Mouse (Mus musculus) midbrain, embryonic 15.5 days (tissue): ENCODE data around the gene Crcp. TPM values are rescaled to one million over a fixed set of nuclear protein-coding genes. Genes with fewer than 3 reads are reported as not detected.

Experiments used
- ATAC-seq: fragments of 200-750 bp; cut with Nextera tagmentation; replicated peaks from 2 replicates; pipeline ENCODE4 v1.8.0; 2017; ENCODE audit warnings: moderate TSS enrichment
- H3K27ac ChIP-seq: fragments of 300-500 bp; sonication (generic); 2 replicates; pipeline ENCODE4 v1.5.1; 2015; ENCODE audit warnings: mild to moderate bottlenecking, inconsistent platforms
- H3K27me3 ChIP-seq: fragments of 300-500 bp; sonication (generic); replicated peaks from 2 replicates; pipeline ENCODE4 v1.6.1; 2015; ENCODE audit warnings: inconsistent platforms
- H3K36me3 ChIP-seq: fragments of 300-500 bp; sonication (generic); replicated peaks from 2 replicates; pipeline ENCODE4 v1.6.1; 2015; ENCODE audit warnings: inconsistent platforms
- H3K4me1 ChIP-seq: fragments of 300-500 bp; sonication (generic); 2 replicates; pipeline ENCODE4 v1.6.1; 2015; ENCODE audit warnings: inconsistent platforms
- H3K4me2 ChIP-seq: fragments of 300-500 bp; sonication (generic); 2 replicates; pipeline ENCODE4 v1.6.1; 2015; ENCODE audit warnings: inconsistent platforms, mild to moderate bottlenecking, moderate library complexity
- H3K4me3 ChIP-seq: fragments of 300-500 bp; sonication (generic); 2 replicates; pipeline ENCODE4 v1.5.1; 2015; ENCODE audit warnings: mild to moderate bottlenecking, inconsistent platforms
- H3K9ac ChIP-seq: fragments of 300-500 bp; sonication (generic); 2 replicates; pipeline ENCODE4 v1.6.1; 2015; ENCODE audit warnings: mild to moderate bottlenecking, inconsistent platforms
- H3K9me3 ChIP-seq: fragments of 300-500 bp; sonication (generic); 2 replicates; pipeline ENCODE4 v1.6.1; 2016; ENCODE audit warnings: inconsistent platforms
- WGBS: fragments of 180-500 bp; shearing (Covaris S2); methylation state at CpG from one replicate; pipeline ENCODE4 v1.1.7; 2015; ENCODE audit warnings: mixed read lengths; 5-methylcytosine and 5-hydroxymethylcytosine counted together
- polyA plus RNA-seq: library from polyadenylated mRNA; unstranded; fragments of >200 nt; fragmentation: Nextera tagmentation; extraction: Ambion mirVana; gene quantifications from 2 replicates; pipeline ENCODE4 v1.2.1, GENCODE M21; 2015

Crcp gene
- polyA plus RNA-seq, result 88.6 and 91.3 TPM in 2 replicates

DNA sequence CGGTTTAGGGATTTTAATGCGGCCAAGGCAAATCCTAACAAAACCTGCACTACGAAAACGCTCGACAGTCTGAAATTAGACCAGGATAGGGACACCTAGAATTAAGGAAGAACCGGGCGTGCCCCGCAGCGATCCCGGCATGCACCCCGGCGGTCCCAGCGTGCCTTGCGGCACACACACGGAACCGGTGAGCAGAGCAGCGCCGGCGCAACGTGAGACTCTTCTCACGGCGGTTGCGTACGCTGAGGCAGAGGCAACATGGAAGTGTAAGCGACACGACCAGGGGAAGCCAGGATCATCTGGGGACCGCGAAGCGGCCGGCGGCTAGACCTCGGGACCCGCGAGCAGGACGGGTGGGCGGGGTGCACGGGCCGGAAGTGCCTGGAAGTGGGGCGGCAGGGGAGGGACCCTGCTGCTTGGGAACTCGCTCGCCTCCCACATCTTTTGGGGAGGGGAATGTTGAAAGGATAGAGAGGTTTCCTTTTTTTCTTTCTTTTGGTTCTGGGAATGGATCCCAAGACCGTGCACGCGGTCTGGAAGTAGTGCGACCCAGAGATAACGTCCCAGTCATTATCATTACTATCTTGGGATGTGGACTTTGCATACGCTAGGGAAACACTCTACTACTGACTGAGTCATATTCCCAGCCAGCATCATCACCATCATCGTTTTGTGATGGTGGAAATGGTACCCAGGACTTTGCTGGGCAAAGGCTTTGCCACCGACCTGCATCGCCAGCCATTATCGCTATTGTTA, at the start of gene Crcp, which contains the start of gene Asl:
Crcp (plus strand) TSS at position 149 of the 756 bp plus-strand sequence.
Asl (minus strand) TSS at position 106 of the 756 bp plus-strand sequence.
- peak within 1 kb of the TSS; percentile 90 for H3K9ac ChIP-seq
- peaks cover 10% of the 10 kb centered on the region for H3K4me1 ChIP-seq
- peak within 1 kb of the TSS; percentile 73 for H3K4me2 ChIP-seq
- no peaks in the 10 kb centered on the region for H3K9me3 ChIP-seq
- H3K27me3 ChIP-seq, result no peaks in the 10 kb centered on the region
- peak within 1 kb of the TSS; percentile 96 for H3K27ac ChIP-seq
- WGBS, result 2% methylated on average over 51 of the region's 51 CpGs
- H3K4me3 ChIP-seq, result peak within 1 kb of the TSS; percentile 90
- ATAC-seq, result peak; percentile 85
- no peaks in the 10 kb centered on the region for H3K36me3 ChIP-seq

DNA sequence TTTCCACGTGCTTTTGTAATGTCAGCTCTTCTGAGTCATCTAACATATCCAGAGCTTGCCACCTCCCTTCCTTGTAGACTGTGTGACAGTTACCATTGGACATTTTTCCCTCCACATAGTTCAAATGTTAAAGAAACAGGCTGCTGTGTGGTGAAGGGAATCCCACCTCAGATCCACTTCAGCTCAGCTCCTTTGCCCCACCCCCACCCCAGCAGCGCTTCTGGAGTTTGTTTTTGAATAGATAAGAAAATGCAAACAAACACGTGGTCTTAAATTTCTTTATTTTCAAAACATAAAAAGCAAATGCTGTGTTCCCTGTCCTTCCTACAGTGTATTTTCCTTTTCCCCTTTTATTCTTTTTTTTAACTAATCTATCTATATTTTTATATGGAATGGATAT, 48.9 kb upstream of the Crcp start:
- Histone ChIP-seq H3K9me3 (no peaks in the 10 kb centered on the region), H3K27ac (no peak overlapping the region), H3K4me3 (no peak overlapping the region), H3K4me2 (no peak overlapping the region), H3K36me3 (no peaks in the 10 kb centered on the region; the same call in 1 of the 2 replicates), H3K9ac (no peak overlapping the region), H3K4me1 (no peaks in the 10 kb centered on the region), H3K27me3 (no peaks in the 10 kb centered on the region)
- no peak for ATAC-seq
- 84% methylated on average over 3 of the region's 3 CpGs for WGBS

DNA sequence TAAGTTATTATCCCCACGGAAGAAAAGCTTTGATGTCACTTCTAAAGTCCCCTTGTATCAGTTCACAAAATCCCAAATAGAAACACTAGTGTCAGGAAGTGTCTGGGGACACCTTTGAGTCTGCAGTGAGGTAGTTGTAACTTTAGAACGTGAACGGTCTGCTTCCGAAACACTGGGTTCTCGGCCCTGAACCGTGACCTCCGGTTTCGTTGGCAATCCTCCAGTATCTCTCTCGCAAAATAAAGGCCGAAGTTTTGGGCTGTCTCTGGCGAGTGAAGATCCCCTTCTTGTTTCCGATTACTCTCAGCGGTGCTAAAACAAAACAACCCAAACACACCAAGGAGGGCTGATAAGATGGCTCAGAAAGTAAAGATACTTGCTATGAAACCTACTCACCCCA, 39.7 kb upstream of the Crcp start:
- 88% methylated on average over 13 of the region's 13 CpGs for WGBS
- Histone ChIP-seq H3K9ac (no peak overlapping the region), H3K4me3 (no peak overlapping the region)

DNA sequence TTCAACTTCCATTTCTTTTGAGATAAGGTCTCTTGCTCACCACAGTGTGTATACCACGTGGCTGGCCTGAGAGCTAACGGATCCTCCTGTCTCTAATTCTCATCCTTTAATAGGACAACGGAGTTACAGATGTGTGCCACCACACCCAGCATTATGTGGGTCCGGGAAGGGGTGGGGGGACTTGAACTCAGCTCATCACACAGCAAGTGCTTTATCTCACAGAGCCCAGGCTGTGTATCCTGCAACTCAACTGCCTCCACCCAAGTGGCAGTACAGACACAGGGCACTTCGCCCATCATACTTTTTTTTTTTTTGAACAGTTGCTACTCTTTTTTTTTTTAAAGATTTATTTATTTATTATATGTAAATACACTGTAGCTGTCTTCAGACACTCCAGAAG, 37.2 kb upstream of the Crcp start:
- Histone ChIP-seq H3K9ac (no peak overlapping the region), H3K27me3 (no peaks in the 10 kb centered on the region), H3K4me1 (no peaks in the 10 kb centered on the region), H3K4me3 (no peak overlapping the region), H3K4me2 (no peak overlapping the region), H3K9me3 (no peaks in the 10 kb centered on the region), H3K27ac (no peak overlapping the region), H3K36me3 (no peaks in the 10 kb centered on the region)
- no peak for ATAC-seq
- WGBS, result 95% methylated on average over 5 of the region's 5 CpGs

More for the DNA sequence above, 39.7 kb upstream of the Crcp start:
- Histone ChIP-seq H3K9me3 (no peaks in the 10 kb centered on the region), H3K4me1 (no peaks in the 10 kb centered on the region), H3K27me3 (no peaks in the 10 kb centered on the region), H3K4me2 (no peak overlapping the region), H3K36me3 (no peaks in the 10 kb centered on the region), H3K27ac (no peak overlapping the region)
- no peak for ATAC-seq

DNA sequence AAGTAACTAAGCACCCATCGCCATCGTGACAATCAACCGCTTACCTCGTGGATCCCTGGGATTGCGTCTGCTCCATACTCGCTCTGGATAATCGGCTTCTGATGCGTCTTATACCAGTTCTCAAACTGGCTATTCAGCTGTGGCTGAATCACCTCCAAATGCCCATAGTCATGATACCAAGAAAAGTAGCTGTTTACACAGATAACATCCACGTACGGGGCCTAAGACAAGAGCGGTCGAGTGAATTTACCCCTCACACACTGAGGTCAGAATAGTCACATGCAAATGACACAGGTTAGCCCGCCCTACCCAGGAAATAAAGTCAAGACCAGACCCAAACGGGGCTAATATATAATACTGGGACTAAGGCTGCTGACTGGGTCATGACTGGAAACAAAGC, 35.7 kb upstream of the Crcp start:
- Histone ChIP-seq H3K4me2 (no peak overlapping the region), H3K9ac (no peak overlapping the region), H3K27ac (no peak overlapping the region), H3K4me3 (no peak overlapping the region), H3K9me3 (no peaks in the 10 kb centered on the region), H3K4me1 (no peaks in the 10 kb centered on the region), H3K36me3 (no peaks in the 10 kb centered on the region), H3K27me3 (no peaks in the 10 kb centered on the region)
- no peak for ATAC-seq
- WGBS, result 92% methylated on average over 14 of the region's 14 CpGs

DNA sequence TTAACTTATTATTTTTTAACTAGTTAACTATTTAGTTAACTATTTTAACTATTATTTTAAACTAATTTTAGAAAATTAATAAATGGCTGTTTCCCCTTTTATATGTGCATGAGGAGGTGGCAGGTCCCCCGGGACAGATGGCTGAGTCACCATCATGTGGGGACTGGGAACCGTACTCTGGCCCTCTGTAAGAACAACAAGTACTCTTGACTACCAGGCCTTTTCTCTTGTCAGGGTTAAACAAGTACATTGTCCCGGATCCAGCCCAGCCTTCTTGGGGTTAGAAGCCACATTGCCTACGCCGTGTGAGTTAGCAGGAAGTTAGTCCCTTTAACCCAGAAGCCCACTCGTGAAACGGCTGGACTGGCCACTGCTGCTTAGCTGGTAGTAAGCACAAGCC, 34.1 kb upstream of the Crcp start:
- Histone ChIP-seq H3K27me3 (no peaks in the 10 kb centered on the region), H3K9me3 (no peaks in the 10 kb centered on the region), H3K9ac (no peak overlapping the region), H3K36me3 (no peaks in the 10 kb centered on the region), H3K4me3 (no peak overlapping the region), H3K4me2 (no peak overlapping the region), H3K4me1 (no peaks in the 10 kb centered on the region), H3K27ac (no peak overlapping the region)
- WGBS, result 93% methylated on average over 7 of the region's 7 CpGs
- no peak for ATAC-seq

DNA sequence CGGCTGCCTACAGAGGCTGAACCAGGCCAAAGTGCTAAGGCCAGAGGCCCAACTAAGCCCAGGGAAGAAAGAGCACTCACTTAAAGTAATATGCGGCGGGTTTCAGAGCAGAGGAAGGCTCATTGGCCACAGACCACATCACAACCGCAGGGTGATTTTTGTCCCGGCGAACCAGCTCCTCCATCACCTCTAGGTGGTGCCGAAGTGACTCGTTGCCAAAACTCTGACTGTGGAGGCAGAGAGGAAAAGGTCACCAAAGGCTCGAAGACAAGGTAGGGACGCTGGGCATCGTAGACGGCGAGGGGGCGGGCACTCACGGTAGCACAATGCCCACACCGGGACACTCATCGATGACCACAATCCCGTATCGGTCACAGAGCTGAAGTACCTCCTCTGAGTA, 31.4 kb upstream of the Crcp start:
- Histone ChIP-seq H3K27me3 (no peaks in the 10 kb centered on the region), H3K36me3 (no peaks in the 10 kb centered on the region), H3K27ac (no peak overlapping the region), H3K4me1 (peaks cover 12% of the 10 kb centered on the region), H3K4me2 (no peak overlapping the region), H3K9ac (no peak overlapping the region), H3K4me3 (no peak overlapping the region), H3K9me3 (no peaks in the 10 kb centered on the region)
- 77% methylated on average over 19 of the region's 19 CpGs for WGBS
- ATAC-seq, result no peak

DNA sequence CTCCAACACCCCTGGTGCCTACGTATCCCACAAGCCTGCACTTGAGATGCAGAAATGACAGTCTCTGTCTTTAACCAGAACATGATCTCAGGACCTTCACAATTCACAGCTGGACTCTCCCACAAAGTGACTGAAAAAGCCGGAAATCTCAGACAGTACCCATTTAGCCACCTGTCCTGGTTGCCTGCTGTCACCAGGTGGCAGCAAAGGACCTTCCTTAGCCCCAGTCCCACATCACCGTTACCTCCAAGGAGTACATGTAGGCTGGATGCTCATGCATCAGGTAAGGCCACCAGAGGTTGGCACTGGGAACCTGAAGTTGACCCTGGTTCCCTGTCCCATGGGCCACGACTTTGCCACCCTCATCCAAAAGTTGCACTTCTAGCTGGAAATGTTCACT, 30.0 kb upstream of the Crcp start:
- Histone ChIP-seq H3K4me1 (peaks cover 16% of the 10 kb centered on the region), H3K27me3 (no peaks in the 10 kb centered on the region), H3K4me3 (no peak overlapping the region), H3K36me3 (no peaks in the 10 kb centered on the region), H3K9ac (no peak overlapping the region), H3K4me2 (no peak overlapping the region), H3K27ac (no peak overlapping the region), H3K9me3 (no peaks in the 10 kb centered on the region)
- no peak for ATAC-seq
- WGBS, result 37% methylated on average over 4 of the region's 4 CpGs

DNA sequence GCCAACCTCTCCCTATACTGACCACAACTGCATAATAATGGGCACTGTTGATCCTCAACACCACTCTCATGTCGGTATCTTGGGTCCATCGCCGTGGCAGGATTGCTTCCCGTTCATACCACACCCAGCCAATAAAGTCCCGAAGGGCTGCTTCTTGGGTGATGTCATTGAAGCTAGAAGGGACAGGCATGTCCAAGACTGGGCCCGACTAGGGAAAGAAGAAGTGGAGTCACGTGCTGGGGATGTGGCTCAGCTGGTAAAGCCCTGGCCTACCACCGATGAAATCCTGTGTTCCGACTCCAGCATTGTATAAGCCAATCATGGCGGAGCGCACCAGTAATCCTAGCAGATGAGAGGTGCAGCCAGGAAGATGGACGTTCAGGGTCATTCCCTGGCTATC, 28.4 kb upstream of the Crcp start:
- no peaks in the 10 kb centered on the region for H3K36me3 ChIP-seq
- no peaks in the 10 kb centered on the region for H3K27me3 ChIP-seq
- no peak overlapping the region for H3K4me2 ChIP-seq
- no peak for ATAC-seq
- no peak overlapping the region for H3K27ac ChIP-seq
- WGBS, result 93% methylated on average over 12 of the region's 12 CpGs
- H3K4me1 ChIP-seq, result peaks cover 16% of the 10 kb centered on the region
- no peak overlapping the region for H3K9ac ChIP-seq
- no peak overlapping the region for H3K4me3 ChIP-seq
- no peaks in the 10 kb centered on the region for H3K9me3 ChIP-seq

DNA sequence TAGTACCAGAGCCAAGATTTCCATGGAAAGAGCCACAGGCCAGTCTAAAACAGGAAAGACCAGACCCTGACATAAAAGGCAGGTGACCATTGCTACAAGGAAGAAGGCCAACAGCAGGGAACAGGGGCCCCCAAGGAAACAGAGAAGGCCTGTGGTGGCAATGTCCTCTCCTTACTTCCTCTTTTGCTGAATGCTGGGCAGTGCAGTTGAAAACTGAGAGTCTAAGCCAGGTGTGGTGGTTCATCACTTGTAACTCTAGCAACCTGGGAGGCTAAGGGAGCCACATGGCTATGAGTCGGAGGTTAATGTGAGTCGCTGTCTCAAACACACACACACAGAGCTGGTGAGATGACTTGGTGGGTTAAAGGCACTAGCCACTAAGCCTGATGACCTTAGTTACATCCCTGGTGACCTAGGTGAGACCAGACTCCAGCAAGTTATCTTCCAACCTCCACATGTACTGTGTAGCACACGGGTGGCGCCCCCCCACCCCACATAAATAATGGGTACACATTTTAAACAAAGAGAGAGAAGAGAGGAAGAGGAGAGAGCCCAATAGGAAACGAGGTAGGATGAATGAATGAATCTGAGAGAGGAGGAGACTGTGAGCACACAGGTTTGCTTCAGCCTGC, 27.6 kb upstream of the Crcp start:
- Histone ChIP-seq H3K27me3 (no peaks in the 10 kb centered on the region), H3K36me3 (no peaks in the 10 kb centered on the region), H3K4me1 (peaks cover 16% of the 10 kb centered on the region), H3K9ac (no peak overlapping the region), H3K9me3 (no peaks in the 10 kb centered on the region), H3K4me3 (peak overlapping the region; percentile 76), H3K4me2 (peak overlapping the region; percentile 91), H3K27ac (no peak overlapping the region)
- 79% methylated on average over 5 of the region's 5 CpGs for WGBS
- ATAC-seq, result no peak

DNA sequence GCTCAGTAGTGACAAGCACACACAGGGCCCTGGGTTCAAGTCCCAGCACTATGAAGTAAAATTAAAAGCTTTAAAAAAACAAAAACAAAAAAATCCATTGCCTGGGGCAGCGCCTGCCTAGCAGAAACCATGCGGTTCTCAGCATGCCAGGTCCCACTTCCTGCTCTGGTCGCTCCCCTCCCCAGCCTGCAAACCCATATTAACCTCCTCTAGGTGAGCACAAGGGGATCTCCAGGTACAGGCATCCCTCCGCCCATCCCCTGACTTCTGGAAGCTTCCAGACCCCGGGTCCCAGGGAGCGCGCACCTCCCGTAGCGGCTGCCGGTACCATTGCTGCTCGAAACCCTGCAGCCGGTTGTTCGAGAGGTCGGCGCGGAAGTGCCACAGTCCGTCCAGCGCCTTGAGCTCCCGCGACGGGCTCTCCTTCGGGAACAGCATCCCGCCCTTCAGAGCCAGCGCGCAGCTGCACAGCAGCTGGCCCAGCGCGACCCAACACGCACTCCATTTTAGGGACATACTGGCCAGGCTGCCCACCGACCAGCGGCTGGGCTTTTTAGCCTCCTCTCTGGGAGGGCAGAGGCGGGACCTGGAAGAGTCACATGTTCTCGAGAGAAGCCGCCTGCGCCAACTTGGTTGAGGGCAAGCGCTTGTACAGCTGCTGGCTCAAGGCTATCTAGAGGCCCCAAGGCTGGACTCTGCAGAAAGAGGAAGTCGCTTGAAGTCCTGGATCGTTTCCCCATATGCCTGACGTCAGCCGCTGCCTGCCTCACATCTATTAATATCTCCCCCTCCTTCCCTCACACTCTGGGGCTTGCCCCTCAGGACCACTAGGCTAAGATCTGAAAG, 26.6 kb upstream of the Crcp start, which contains the start of gene Gusb:
Gusb (minus strand) TSS at position 749 of the 846 bp plus-strand sequence.
- no peaks in the 10 kb centered on the region for H3K27me3 ChIP-seq
- H3K9ac ChIP-seq, result peak within 1 kb of the TSS; percentile 76
- peaks cover 16% of the 10 kb centered on the region for H3K4me1 ChIP-seq
- WGBS, result 2% methylated on average over 39 of the region's 39 CpGs
- no peaks in the 10 kb centered on the region for H3K9me3 ChIP-seq
- H3K4me3 ChIP-seq, result peak within 1 kb of the TSS; percentile 76
- H3K27ac ChIP-seq, result peak within 1 kb of the TSS; percentile 53
- ATAC-seq, result peak; percentile 89
- H3K36me3 ChIP-seq, result no peaks in the 10 kb centered on the region
- H3K4me2 ChIP-seq, result peak within 1 kb of the TSS; percentile 91

DNA sequence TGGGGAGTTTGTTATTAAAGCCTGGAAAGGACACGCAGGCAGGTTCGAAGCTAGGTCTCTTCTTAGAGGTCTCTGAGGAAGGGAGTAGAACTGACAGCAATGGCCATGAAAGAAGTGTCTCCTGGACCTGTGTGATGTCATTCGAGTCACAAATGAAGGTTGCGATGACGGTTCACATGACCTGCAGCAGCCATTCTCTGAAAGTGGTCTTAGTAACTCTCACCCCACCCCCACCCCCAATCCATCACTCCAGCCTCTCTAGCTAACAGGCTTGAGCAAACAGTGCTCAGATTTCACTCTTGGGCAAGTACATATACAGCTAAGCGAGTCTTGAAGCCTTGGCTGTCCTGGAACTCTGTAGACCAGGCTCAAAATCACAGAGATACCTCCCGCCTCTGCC, 25.9 kb upstream of the Crcp start:
- H3K27ac ChIP-seq, result peak overlapping the region; percentile 53; the same call in 1 of the 2 replicates
- no peaks in the 10 kb centered on the region for H3K27me3 ChIP-seq
- H3K9ac ChIP-seq, result 0 out of 2 replicates have a peak overlapping the region, but pooled peaks have one; percentile 76
- ATAC-seq, result peak; percentile 4; the same call in 1 of the 2 replicates
- peak overlapping the region; percentile 91 for H3K4me2 ChIP-seq
- peak overlapping the region; percentile 76 for H3K4me3 ChIP-seq
- H3K36me3 ChIP-seq, result no peaks in the 10 kb centered on the region
- no peaks in the 10 kb centered on the region for H3K9me3 ChIP-seq
- WGBS, result 74% methylated on average over 7 of the region's 7 CpGs
- H3K4me1 ChIP-seq, result peaks cover 16% of the 10 kb centered on the region
